Mouse (Mus musculus) heart, postnatal 10 days (tissue): ENCODE measurements around the gene Agtpbp1. TPM values are rescaled to one million over a fixed set of nuclear protein-coding genes. Genes with fewer than 3 reads are reported as not detected.

Experiments
- DNase-seq, 2 experiments: peaks; one replicate each; pipeline ENCODE4 v3.0.0; 2021
- intact Hi-C: fragments of 180-260 bp; cut with DNase I; formaldehyde crosslinking; loops from one replicate; pipeline ENCODE4 v1.15.1; 2025
- total RNA-seq, 2 experiments: library from RNA; stranded (reverse); gene quantifications; 2 replicates each; pipeline ENCODE4 v1.2.3; 2021

The Agtpbp1 gene
- total RNA-seq, 2 experiments from 2014 or later: 47.7 to 56.3 TPM

DNA sequence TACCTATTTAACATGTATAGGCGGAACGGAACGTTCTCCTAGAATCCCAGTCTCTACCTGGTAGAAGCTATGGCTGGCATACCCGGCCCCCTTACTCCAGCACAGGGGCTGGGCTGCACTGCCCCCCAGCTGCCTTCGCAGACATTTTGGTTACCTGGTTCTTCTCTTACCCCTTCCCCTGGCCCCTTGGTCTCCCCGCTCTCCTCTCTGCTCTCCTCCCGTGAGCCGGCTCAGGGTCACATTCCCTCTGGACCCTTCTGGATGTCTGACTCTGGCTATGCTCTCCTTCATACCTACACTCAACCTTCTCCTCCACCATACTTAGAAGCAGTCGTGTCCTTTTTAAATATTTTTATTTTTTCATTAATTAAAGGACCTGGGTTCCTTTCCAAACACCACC is 546 bp downstream of the Agtpbp1 start:
- intact Hi-C loops: no loop called here
- DNase-seq: peak; percentile 55 to 58

DNA sequence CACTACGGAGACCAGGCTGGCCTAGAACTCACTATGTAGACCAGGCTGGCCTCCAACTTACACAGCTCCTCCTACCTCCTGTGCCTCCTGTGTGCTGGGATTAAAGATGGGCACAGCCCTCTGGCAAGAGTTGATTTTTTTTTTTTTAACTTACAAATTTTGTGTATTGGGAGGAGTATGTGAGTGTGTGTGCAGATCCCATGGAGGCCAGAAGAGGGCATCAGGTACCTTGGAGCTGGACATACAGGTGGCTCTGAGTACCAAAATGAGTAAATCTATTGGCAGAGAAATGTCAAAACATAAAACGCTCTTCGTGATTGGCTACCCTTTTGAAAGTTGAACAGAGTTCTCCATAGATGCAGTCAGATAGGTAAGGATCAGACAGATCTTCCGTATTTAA is 4.1 kb downstream of the Agtpbp1 start:
- intact Hi-C loops: no loop called here
- DNase-seq: no peak

DNA sequence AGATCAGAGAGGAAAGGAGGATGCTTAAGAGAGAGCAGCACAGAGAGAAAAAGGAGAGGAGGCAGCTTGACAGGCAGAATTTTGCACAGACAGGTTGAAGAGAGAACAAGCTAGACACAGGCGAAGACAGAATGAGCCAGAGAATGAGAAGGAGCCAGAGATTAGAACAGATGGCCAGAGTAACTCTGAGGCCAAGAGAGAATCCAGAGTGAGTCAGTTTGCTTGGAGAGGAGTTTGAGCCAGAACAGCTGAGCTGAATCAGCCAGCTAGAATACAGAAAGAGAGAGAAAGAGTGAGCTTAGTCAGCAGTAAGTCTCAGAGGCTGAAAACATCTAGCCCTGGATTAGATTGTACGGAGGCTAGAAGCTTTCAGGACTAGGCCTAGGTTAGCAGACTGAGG is 12.5 kb downstream of the Agtpbp1 start:
- intact Hi-C loops: no loop called here
- peak; percentile 61 to 62 for DNase-seq

DNA sequence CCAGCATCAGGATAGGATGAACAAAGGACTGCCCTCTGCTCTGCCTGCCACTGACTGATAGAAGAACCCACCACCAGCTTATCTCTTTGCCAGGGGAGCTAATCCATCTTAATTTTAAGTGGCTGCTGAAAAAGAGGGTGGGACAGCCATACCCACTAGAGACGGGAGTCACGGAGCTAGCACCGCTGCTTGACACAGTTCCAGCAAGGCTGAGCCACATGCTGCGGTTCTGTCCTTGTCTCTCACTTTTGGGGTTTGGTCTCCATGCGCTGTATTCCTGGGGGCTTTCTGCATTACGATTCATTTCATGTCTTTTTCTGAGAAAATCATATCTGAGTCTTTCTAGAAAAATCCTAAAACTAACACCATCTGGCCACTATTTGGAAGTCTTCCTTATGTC is 13.9 kb downstream of the Agtpbp1 start:
- DNase-seq: no peak
- intact Hi-C loops: no loop called here

DNA sequence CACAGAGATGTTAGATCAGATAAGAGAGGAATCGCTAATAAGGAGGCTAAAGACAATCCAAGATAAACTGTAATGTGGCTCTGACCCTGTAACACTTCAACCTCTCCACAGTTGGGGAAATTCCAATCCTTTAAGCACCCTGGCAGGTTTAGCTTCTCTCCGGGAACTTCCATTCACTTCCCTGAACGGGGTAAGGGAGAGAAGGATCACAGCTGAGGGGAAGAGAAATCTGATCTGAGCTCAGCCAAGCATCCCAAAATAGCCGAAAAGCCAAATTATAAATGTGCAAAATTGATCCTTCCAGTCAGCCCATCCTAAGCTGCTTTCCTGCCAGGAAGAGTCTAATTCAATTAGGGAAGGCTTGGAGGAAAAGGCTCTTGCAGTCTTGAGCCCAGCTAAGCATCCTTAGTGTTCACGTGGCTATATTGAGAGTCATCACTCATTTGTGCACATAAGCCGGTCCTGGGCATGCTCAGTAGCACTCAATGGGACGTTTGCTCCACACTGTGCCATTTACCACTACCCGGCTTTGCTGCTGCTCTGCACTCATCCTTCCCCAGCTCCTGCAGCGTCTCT is 19.0 kb downstream of the Agtpbp1 start:
- intact Hi-C loops: no loop called here
- DNase-seq: no peak

DNA sequence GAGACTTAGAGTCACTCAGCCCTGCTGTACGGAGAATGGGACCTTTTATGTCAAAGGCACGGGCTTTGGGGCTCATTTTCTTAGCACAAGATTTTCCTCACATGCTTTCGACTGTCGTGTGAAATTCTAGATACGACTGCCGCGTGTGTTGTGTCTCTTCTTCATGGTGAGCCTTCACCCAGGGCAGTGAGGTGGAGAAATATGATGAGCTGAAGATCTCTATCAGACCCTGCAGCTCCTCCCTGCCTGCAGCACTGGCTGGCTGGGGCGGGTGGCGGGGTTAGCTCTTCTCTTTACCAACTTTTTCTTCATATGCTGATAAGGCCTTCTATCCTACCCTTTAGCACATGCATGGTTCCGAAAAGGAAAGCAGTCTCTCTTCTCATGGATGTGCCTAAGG is 20.1 kb downstream of the Agtpbp1 start:
- DNase-seq: no peak
- intact Hi-C loops: no loop called here

DNA sequence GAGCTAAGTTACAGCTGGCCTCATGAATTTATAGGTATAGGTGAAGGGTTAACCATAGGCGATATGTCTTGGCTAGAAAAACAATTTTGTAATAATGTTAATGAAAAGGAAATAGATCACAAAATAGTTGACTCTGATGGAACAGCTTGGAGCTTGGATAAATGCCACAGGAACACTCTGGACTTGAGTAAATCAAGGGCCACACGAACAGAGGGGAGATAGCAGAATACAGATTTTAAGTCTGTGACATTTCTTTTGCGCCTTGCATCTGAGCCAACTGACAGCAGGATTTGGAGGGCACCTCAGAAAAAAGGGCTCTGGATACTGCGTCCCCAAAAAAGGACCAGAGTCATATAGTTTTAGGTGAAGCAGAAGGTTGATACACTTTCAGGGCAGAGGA is 20.5 kb downstream of the Agtpbp1 start:
- DNase-seq: no peak
- intact Hi-C loops: no loop called here

DNA sequence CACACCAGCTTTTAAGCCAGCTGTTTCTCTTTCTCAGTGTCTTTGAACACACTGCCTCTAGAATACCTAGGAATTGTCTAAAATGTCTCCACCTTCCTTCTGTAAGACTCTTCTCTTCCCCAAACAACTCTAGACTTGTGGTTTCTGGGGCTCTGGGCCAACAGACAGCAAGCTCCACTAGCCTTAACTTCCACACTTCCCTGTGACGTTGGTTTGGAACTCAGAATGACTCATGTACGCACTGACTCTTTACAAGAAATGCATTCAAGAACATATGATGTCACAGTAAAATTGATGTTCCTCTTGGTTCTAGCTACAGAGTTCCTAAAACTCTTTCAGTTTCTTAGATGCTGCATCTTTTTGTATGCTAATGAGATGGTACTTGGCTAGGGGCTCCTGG is 22.6 kb downstream of the Agtpbp1 start:
- intact Hi-C loops: no loop called here
- no peak for DNase-seq

DNA sequence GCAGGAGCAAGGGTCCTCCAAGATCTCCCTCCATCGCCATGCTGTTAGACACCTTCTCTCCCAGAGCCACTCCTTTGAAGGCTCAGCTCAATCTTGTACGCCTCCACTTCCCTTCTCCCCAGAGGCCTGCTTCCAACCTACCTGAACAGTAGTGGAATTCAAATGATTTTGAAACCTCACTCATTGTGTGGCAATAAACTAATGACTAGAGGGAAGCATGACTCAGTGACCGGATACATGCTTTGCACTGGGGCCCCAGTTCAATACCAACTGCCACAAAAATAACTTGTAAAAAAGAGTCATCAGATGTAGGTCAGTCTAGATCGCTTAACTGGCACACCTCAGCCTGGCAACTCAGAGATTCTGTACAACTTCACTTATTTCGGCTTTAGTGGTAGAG is 26.3 kb downstream of the Agtpbp1 start:
- intact Hi-C loops: no loop called here
- DNase-seq: no peak

DNA sequence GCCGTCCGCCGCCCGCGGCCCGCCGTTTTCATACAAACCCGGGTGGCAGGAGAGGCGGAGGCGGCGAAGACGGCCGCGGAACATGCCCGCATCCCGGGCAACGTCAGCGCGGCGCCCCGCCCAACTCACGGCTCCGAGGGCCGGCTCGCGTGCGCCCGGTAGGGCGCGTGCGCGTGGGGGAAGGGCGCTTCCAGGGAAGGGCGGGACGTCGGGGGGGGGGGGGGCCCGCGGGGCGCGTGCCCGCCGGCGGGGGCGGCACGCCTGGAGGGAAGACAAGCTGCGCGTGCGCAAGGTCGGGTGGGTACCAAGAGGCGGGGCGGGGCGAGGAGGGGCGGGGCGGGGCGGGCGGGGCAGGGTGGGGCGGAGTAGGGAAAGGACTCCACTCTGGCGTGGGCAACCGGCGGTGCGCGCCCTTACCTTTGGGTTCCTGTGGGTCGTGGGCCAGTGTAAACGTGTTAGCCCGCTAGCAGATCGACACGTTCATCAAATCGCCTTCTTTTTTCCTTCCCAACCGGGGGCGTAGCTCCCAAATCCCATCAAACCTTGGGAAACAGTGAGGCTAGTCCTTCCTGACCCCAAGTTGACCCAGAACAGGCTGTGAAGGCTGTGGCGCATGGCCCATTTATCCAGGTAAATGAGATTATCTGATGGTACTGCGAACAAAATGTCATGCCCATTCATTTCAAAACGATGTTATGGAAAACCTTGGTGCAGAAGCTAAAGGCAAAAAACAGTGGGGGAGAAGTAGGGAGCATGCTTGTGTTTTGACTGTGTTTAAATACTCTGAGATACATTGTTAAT is 27.6 kb downstream of the Agtpbp1 start:
- DNase-seq: peak; percentile 91 to 92
- intact Hi-C loops: loop anchor here (1.0 kb wide), 1 partner anchor 28 kb away; the partner anchor contains the start of genes Agtpbp1 and Naa35

DNA sequence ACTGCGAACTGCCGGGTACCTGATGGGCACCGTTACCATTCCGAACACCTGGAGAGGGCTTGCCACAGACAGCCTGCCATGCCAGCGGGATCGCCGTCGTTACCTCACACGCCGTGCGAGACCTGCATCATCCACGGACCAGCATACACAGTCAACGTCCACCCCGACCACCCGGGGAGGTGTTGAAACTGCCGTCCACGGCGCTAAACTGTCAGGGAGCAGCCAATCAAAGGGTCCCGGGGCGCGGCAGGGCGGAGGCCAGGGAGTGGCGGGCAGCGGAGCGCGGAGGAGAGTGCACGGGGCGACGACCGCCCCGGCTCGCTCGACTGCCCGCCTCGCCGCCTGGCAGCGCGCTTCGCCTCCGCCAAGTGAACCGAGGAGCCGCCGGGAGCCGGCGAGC is 28.4 kb downstream of the Agtpbp1 start:
- intact Hi-C loops: loop anchor here (1.0 kb wide), 1 partner anchor 29 kb away; the partner anchor contains the start of genes Agtpbp1 and Naa35
- peak; percentile 61 to 68 for DNase-seq

DNA sequence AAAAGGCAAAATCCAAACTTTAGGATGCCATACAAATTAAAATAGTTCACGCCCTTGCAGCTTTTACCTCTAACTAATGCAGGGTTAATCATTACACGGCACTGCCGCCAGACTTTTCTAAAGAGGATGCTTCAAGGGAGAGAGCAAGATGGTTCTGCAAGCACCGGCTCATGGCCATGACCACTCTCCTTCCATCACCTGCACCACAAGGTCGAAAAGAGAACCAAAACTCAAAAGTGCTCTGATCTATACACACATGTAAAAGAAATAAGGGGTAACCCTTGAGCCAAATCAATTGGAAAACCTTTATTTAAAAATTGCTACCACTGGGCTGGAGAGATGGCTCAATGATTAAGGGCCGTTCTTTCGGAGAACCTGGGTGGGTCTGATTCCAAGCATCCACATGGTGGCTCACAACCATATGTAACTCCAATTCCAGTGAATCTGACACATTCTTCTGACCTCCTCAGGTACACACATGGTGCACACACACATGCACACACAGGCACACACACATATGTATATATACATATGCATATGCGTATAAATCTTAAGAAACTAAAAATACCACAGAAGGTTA is 29.3 kb downstream of the Agtpbp1 start:
- no peak for DNase-seq
- intact Hi-C loops: no loop called here

DNA sequence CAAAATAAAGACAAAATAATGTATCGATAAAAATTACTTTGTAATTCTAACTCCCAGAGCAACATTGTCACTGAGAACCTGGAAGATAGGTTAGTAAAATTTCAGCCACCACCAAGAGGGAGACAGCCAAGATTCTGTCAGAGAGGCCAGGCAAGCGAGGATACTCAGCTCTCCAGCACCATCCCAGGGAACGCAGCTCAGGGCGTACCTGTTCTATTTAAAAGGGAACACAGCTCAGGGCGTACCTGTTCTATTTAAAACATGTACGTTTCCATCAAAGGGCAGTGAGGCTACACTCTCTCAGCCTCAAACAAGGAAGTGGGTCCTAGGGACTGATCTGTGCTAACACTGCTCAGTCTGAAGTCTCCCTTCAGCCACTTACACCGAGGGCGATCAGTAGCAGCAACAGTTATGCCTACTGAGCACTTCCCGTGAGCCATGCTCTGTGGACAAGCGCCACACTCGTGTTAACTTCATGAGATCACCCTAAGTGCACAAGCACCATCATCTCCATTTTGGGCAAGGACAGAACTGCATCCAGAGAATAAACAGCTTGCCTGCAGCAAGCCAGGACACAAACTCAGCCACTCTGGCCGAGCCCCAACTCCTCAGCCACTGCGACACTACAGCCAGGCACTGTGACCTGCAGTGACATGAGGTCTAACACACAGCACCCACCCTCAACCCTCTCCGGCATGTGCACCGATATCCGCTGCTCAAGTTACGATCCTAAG is 30.1 kb downstream of the Agtpbp1 start:
- peak; percentile 7 to 19 for DNase-seq
- intact Hi-C loops: no loop called here

DNA sequence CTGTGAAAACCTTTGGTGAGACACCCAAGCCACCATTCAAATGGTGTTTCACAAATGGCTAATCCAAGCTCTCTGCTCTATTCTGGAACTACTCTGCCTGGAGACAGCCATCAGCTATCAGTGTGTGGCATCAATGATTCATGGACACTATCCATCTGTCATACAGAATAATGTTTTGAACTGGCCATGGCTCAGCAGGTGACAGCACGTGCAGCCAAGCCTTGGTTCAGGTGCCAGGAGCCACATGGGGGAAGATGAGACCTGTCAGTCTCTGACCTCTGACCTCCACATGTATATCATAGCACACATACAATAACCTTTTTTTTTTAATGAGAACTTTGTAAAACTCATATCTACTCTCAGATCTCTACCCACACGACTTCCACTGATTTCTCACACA is 32.3 kb downstream of the Agtpbp1 start:
- intact Hi-C loops: no loop called here
- DNase-seq: no peak

DNA sequence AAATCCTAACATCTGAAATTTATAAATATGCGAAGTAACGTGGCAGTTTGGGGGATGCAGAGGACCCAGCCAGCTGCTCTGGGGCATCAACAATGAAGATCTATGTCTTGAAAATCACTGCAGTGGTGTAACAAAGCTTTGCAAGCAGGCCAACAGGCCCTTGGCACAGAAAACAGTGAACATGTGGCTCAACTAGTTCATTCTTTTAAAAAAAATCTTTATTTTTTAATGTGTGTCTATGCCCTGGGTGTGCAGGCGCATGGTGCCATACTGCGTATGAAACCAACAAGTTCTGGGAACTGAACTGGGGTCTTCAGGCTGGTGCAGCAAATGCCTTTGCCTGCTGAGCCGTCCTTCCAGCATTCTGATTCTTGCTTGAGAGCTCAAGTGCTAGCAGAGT is 32.7 kb downstream of the Agtpbp1 start:
- intact Hi-C loops: no loop called here
- DNase-seq: no peak

DNA sequence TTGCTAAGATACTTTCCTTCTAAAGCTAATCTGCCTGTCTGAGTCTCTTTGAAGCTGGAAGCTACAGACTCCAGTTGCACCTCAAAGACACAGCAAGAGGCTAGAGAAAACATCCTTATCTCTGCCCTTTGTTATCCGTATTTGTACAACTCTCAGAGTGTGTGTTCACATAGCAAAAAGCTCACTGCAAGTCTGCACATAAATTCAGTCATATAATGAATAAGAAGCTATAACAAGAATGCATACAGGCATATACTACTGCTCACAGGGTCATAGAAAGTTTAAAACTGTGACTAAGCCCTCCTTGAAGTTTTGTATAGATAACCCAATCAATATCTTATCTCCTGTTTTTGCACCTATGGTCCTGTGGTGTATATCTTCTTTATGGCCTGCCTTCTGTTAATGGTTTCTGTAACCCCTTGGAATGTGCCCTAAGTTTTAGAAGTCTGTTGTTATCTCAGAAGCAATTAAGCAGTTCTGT is 35.7 kb downstream of the Agtpbp1 start:
- intact Hi-C loops: loop anchor here (2.0 kb wide), 1 partner anchor 33 kb away; no protein-coding TSS in a partner anchor
- no peak for DNase-seq

DNA sequence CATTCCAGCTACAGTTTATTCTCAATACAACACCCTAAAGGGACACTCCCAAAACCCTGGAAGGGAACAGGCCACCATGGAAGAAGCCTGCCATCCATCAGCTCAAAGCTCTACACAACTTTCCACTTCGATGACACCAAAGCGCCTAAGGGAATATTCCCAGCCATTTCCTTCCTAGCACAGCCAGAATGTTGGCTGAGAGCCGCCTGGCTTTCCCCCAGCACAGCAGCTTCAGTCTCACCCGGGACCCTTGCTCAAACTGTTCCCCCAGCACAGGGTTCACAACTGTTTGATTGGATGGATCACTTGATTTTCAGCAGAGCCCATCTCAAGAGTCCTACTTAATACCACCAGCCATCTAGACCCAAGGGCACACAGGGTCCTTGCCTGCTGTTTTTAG is 37.3 kb downstream of the Agtpbp1 start:
- peak; percentile 65 to 70 for DNase-seq
- intact Hi-C loops: loop anchor here (2.0 kb wide), 1 partner anchor 31 kb away; no protein-coding TSS in a partner anchor

DNA sequence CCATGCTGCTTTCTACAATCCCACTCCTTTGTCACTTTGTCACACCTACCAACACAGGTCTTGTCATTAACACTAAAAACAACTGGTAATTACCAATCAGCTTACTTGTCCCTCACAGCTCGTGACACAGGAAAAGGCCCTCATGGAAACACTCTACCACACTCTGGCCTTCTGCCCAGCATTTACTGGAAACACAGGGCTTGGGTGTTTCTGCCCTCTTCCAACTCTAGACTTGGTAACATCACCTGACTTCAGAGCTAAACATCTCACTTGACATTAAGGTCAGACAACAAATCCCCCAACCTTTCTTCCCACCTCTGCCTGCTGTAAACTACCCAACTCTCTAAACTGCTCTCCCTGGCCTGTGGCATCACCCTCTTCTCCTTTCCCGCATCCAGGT is 37.9 kb downstream of the Agtpbp1 start:
- peak; percentile 52 to 66 for DNase-seq
- intact Hi-C loops: no loop called here

DNA sequence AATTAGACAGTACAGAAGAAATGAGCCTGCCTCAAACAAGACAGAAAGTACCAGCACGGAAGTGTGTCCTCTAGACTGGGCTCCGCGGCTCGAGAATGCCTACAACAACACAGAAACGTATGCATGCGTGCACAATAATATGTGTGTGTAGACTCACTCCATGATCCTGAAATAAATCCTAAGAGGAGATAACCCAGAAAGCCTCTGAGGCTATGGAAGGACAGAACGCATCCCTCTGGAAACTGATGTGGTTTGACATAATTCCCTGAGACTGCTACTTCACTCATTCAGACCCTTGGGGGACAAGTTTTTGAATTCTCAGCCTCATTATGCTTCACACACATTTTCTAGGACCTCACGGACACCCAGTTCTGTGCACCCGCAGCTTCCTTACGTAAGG is 42.6 kb downstream of the Agtpbp1 start:
- no peak for DNase-seq
- intact Hi-C loops: no loop called here

DNA sequence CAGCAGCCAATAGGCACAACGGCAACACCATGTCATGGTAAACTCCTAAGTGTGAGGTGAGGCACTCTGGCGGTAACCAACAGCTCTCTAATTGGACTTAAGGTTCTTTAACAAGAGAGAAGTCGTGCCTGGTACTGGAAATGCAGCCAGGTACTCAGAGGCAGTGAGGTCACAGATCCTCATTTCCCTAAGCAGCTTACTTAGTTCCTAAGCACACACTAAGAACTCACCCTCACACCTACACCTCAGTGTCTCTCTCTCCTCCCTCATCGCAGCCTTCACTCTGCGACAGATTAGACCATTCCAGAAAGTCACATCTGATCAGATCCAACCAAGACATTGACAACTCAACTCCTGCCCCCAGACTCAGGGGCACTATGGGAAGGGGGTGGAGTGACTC is 45.0 kb downstream of the Agtpbp1 start:
- no peak for DNase-seq
- intact Hi-C loops: no loop called here

DNA sequence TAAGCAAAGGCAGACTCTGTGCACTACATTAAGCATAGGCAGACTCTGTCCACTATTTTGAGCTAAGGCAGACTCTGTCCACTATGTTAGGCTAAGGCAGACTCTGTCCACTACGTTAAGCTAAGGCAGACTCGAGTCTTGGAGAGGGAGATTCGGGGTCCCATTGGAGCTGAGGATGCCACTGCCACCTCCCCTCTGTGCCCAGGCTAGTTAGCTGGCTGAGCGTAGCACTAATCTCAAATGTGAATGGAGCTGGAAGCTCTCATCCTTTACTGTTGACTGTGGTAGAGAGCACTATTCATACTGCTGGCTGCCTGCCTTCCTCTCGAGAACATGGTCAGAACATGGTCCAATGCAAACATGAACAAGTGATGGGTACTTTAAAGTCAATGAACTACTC is 46.4 kb downstream of the Agtpbp1 start:
- DNase-seq: no peak
- intact Hi-C loops: no loop called here
